Mouse (Mus musculus): ENCODE measurements around the gene Cln3.
A peak's percentile ranks its signal among the peaks of the same experiment; 100 is the strongest.

The Cln3 gene

DNA sequence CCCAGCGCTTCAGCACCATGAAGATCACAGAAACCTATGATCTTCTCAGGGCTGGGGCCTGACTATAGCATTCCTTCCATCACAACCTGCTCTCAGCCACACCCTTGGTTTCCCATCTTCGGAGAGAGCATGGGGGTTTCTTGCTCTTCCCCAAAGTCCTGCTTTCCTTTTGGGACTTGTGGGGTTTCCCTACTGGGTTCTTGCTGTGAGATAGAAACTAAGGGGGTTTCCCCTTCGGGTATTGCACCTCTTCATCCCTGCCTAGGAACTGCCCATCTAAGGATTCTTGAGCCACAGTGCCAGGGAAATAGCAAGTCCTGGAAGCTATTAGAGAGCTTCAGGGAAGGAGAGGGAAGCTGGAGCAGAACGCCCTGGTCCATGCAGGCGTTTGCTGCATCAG lies 10.3 kb upstream of the Cln3 start:
- no peak for DNase-seq (ENCODE audit: low spot score in 2 of 2)

- no peak for DNase-seq (ENCODE audit: low spot score in 2 of 2)
Measured at GRCm38 (mm10) chr7:126594862-126595561, 9.4 kb upstream of the Cln3 start, which contains the start of gene Il27. TSS of gene Il27 (minus strand) at chr7:126594941.

DNA sequence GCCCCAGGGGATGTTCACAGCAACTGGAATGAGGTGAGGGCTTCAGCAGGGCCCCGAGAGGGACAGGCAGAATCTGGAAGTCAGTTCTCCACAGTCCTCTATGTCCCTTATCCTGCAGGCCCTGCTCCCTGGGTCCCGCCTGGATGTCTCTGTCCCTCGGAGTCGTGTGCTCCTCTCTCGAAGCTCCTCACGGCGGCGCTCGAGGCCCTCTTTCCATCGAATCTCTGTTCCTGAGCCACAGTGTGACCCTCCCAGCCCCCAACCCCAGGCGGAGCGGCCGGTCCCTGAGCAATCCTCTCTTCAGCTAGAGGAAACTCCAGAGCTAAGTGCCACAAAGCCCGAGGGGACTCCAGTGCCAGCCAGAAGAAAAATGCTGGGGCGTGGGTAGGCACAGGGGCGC lies 2.2 kb upstream of the Cln3 start:
- DNase-seq (ENCODE audit: low spot score in 2 of 2), result peak; percentile 56 to 76

- no peak for DNase-seq (ENCODE audit: low spot score in 2 of 2)
Measured at GRCm38 (mm10) chr7:126586839-126587238, 1.2 kb upstream of the Cln3 start.

DNA sequence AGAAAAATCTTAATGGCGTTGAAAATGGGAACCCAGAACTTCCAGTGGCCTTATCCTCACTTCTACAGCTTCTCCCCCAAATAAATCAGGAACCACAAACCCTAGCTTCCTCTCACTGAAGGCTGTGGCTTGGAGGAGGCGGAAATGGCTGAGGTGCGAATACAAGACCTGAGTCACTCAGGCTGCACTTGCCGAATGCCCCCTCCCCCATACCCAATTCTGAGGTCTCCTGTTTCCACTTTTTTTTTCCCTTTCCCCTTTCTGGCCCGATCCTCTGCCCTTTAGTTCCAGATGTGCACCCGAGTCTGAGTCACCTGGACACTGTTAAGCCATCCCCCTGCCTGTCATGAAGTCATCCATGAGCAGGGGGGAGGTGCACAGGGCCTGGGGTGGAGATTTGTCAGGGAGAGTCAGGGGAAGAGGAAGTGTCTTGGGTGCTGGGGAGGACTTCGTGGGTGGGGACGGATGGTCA lies 1.1 kb downstream of the Cln3 start, which contains the start of gene Apobr:
Gene Apobr, plus strand, starts transcription at position 437 of the 472 bp plus-strand sequence.
- no peak for DNase-seq (ENCODE audit: low spot score in 2 of 2)

GRCm38 (mm10) chr7:126583761-126584160 lies 1.9 kb downstream of the Cln3 start:
- DNase-seq (ENCODE audit: low spot score in 2 of 2), result no peak

DNA sequence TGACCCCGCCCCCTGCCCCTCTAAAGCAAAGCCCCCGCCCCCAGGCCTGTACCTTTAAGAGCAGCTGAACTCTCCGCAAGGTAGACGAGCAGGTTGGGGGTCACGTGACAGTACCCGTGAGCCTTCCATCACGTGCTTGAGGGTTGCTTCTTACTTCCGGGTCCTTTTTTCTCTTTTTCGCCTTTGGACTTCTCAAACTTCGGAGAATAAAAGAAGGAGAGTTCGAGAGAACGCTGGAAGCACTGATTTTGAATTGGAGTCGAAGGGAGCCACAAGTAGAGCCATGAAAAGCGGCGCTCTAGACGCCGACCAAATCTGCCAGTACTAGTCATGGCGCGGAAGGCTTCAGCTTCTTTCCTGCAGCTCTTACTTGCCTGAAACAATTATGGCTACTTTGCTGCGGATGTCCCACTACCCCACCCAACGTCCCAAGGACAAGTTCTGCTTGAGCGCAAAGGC lies 2.3 kb downstream of the Cln3 start:
- peak; percentile 92 to 94 for DNase-seq (ENCODE audit: low spot score in 2 of 2)

DNA sequence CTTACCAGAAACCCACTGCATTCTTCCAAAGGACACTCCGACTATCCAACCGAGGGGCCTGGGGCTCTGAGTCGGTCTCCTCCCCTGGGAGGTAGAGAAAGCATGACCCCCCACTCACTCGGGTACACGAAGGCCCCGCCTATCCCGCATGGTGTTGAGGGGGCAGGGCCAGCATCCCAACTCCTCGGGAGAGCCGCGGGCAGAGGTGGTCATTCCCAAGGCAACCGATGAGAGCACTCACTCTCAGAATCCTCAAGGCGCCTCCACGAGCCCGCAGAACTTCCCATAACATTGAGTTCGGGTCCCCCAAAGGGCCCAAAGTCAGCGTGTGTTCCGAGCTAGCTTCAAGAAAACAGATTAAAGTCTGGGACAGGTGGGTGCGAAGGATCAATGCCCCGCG lies 2.9 kb downstream of the Cln3 start:
- peak in 1 of 2 experiments; percentile 43 for DNase-seq (ENCODE audit: low spot score in 2 of 2)

DNA sequence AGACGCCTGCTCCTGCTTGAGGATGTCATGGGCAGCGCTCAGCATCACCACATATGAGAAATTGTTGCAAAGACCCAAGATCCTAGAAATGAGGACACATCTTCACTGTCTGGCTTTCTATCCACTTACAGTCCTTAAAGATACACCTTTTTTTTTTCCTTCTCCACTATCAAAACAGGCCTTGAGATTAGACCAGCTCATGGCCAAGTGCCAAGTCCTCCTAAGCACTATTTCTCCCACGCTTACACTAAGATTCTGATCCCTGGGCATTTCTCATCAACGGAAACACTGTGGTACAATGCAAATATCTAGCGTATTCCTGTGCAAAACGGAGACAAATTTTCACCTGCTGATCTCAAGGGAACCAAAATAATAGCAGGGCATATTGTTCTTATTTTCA lies 4.0 kb downstream of the Cln3 start:
- DNase-seq (ENCODE audit: low spot score in 2 of 2), result no peak

GRCm38 (mm10) chr7:126579172-126579571 lies 6.4 kb downstream of the Cln3 start:
- peak in 1 of 2 experiments; percentile 43 for DNase-seq (ENCODE audit: low spot score in 2 of 2)

- DNase-seq (ENCODE audit: low spot score in 2 of 2), result peak in 1 of 2 experiments; percentile 51
Measured at GRCm38 (mm10) chr7:126576946-126577345, 8.7 kb downstream of the Cln3 start.

- peak; percentile 91 to 94 for DNase-seq (ENCODE audit: low spot score in 2 of 2)
Measured at GRCm38 (mm10) chr7:126566094-126566765, 19.4 kb downstream of the Cln3 start, which contains the start of gene Eif3c. TSS of gene Eif3c (minus strand) at chr7:126566411.

DNA sequence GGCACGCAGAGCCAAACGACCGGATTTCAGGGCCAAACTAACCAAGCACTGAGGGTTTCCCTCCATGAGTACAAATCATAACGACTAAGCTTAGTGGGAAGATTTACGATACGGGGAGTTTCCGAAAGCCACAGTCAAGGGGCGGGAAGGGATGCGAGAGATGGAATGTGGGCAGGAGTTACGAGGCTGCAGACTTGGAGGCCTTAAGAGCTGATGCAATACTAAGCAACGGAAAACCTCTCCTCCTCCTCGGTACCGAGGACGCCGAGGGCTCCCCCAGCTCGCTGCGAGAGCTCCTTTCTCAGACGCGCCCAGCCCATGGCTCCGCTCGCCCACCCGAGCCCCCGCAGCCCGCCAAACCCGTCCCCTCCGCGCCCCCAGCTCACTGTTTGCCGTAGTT lies 19.9 kb downstream of the Cln3 start:
- DNase-seq (ENCODE audit: low spot score in 2 of 2), result peak in 1 of 2 experiments; percentile 30

- DNase-seq (ENCODE audit: low spot score in 2 of 2), result no peak
Measured at GRCm38 (mm10) chr7:126556635-126557034, 29.0 kb downstream of the Cln3 start.

- DNase-seq (ENCODE audit: low spot score in 2 of 2), result no peak
Measured at GRCm38 (mm10) chr7:126554796-126555195, 30.8 kb downstream of the Cln3 start.

DNA sequence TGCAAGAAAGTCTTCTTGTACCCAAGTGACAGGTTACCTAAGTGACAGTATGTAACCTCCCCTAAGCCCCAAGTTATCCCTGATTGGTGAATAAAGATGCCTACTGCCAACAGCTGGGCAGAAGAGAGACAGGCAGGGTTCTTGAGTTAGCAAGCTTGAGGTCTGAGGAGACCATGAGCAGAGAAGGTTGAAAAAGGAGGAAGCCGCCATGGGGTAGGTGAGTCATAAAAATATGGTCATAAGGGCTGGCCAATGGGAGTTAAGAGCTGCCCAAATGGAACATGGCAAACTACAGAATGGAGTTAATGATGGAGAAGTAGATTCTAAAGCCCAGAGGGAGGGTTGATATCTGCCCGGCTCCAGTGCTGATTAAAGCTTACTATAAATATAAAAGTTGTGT lies 40.0 kb downstream of the Cln3 start:
- peak in 1 of 2 experiments; percentile 3 for DNase-seq (ENCODE audit: low spot score in 2 of 2)

DNA sequence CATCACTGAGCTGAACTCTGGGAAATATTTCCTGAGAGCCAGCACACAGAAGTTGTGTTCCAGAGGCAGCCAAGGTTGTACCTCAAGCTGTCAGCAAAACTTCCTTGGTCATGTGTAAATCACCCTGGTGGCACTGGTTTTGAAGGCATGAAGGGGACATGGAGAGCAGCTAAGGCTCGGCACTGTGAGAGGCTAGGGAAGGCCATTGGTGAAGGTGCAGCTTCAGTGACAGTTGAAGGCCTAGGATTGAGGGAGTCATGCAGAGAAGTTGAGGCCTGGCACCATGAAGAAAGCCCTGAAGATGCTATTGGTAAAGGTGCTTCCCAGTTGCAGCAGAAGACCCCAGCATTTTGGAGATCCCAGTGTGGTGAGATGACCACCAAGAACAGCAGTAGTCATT lies 44.0 kb downstream of the Cln3 start:
- DNase-seq (ENCODE audit: low spot score in 2 of 2), result peak in 1 of 2 experiments; percentile 3

DNA sequence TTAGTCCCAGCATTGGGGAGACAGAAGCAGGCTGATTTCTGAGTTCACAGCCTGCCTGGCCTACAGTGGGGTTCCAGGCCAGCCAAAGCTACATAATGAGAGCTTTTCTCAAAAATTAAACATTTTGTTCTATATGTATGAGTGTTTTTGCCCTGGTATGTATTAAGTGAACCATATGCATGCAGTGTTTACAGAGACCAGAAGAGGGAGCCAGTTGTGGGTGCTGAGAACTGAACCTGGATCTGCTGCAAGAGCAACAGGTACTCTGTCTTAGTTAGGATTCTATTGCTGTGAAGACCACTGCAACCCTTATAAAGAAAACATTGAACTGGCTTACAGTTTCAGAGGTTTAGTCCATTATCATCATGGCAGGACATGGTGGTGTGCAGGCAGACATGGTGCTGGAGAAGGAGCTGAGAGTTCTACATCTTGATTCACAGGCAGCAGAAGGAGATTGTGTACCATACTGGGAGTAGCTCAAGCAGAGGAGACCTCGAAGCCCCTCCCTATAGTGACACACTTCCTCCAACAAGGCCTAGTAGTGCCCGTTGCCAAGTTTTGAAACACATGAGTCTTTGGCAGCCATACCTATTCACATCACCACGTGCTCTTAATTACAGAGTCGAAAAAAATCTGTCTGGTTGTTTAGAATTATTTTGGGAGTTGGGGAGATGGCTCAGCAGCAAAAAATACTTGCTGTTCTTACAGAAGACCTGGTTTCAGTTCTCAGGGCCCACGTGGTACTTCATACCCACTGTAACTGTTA lies 47.6 kb downstream of the Cln3 start:
- DNase-seq (ENCODE audit: low spot score in 2 of 2), result peak; percentile 40 to 62

DNA sequence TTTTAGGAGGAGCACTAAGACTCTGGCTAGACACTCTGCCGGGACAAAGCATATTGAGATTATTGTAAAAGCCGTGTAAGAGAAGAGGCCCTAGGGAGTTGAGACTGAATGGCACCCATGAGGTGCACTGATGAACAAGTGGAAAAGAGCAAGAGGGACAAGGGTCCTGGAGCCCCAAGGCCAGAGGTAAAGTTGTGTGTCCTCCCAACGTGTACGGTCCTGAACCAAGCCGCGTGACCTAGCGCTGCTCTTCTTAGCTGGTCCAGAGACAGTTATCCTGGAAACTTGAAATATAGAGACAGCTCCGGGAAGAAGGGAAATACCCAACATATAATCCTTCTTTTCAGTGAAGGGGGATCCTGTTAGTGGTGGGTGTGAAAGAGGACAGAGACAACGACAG lies 49.2 kb downstream of the Cln3 start:
- DNase-seq (ENCODE audit: low spot score in 2 of 2), result no peak

DNA sequence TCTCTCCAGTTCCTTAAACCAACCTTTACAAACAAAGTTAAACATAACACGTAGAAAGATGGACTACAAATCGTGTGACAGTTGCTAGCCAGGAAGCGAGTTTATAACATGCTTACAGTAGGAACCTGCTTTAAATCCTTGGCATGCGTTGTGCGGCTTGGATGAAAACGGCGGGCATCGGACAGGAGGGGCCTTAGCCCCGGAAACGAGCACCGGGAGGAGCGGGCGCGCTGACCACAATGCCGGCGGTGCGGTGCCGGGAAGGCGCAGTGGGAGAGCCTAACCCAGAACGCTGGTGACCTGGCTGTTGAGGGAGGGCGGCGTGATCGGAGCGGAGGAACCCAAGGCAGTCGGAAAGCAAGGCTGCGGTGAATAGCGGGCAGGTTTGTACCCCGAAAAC lies 49.9 kb downstream of the Cln3 start:
- peak in 1 of 2 experiments; percentile 25 for DNase-seq (ENCODE audit: low spot score in 2 of 2)

DNA sequence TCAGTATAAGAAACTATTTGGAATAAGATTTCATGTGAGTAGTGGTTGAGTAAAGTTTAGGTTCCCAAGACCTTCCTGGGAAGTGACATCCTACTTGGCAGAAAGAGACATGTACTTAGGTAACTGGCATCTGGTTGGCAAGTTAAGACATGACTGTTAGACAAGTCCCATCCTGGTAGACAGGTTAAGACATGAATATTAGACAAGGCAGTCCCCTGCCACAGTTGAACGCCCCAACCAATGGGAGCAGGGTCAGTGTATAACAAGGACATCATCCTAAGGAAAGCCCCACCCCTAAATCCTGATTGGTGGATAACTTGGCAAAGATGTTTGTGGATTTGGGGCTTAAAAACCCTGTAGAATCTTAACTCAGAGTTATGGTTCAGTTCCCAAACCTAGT lies 52.2 kb downstream of the Cln3 start:
- DNase-seq (ENCODE audit: low spot score in 2 of 2), result no peak

DNA sequence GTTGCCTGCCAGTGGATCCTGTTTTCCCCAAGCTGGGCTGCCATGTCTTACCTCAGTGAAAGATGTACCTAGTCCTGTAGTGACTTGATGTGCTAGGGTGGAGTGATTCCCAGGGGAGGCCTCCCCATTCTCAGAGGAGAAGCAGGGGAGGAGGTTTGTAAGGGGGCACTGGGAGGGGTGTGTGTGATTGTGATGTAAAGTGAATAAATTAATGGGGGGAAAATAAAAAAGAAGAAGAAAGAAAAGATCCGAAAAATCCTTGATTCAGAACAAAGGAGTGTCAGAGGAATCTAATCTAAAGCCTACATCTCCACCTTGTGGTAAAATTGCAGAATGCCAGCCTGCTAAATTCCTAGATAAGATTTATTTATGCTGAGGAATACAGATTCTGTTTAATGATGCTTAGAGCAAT lies 57.4 kb downstream of the Cln3 start:
- DNase-seq (ENCODE audit: low spot score in 2 of 2), result peak; percentile 36 to 48
